Mouse (Mus musculus): ENCODE results near the gene Ptrh1.

- TF ChIP-seq POLR2A (IDR thresholded peaks at IDR 0.05; ENCODE audit: borderline replicate concordance, low read depth, low read length) (no peak), CTCF (IDR thresholded peaks at IDR 0.05; ENCODE audit: low read depth, low read length) (no peak)
Observed at GRCm38 (mm10) chr2:32775359-32776074, at the start of gene Ptrh1, which contains the start of gene Ttc16.

Data from bone marrow macrophage, adult 2 months (primary cell).